Mouse (Mus musculus): ENCODE measurements around the gene Aspscr1. TPM values are rescaled to one million over a fixed set of nuclear protein-coding genes. Genes with fewer than 3 reads are reported as not detected.

Aspscr1 gene
- polyA plus RNA-seq, 1 experiment from 2014 or later = 123 TPM

DNA sequence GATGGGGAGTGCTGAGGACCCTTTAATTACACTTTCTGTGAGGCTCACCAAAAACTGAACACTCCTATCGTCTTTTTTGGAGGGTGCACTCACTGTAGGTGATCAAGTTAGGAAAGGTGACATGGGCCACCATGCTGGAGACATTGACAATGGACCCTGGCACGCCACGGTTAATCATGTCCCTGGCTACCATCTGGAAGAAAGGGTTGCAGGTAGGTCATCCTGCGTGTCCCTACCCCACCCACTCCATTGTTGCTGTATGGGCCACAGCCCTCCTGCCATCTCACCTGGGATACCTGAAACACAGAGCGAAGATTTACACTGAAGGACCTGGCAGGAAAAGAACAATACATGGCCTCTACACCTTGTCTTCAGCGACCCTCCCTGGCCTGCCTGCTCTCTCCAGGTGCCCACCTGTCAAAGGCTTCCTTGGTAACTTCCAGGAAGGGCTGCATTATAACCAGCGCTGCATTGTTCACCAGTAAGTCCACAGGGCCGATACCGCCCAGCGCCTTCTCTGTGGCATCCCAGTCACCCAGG lies 57.6 kb downstream of the Aspscr1 start:
- peaks cover 33% of the 10 kb centered on the region for H3K4me1 ChIP-seq
- H3K27me3 ChIP-seq = no peaks in the 10 kb centered on the region
- no peak overlapping the region for H3K9ac ChIP-seq
- H3K27ac ChIP-seq = no peak overlapping the region
- 88% methylated on average over 10 of the region's 10 CpGs for WGBS
- 0 out of 2 replicates have a peak, but pooled peaks cover 3% of the 10 kb centered on the region for H3K36me3 ChIP-seq
- H3K4me2 ChIP-seq = no peak overlapping the region
- ATAC-seq (ENCODE audit: insufficient number of reproducible peaks, insufficient read depth, low FRiP score, low TSS enrichment, low read depth) = no peak
- no peaks in the 10 kb centered on the region for H3K9me3 ChIP-seq
- H3K4me3 ChIP-seq = no peak overlapping the region

DNA sequence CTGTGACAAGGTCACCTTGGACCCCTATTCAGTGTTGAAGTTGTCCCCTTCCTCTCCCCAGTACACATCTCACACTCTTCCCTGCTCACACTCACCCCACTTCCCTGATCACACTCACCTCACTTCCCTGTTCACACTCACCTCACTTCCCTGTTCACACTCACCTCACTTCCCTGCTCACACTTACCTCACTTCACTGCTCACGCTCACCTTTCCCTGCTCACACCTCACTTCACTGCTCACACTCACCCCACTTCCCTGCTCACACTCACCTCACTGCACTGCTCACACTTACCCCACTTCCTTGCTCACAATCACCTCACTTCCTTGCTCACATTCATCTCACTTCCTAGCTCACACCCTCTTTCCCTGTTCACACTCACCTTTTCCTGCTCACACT lies 58.6 kb downstream of the Aspscr1 start:
- ATAC-seq (ENCODE audit: insufficient number of reproducible peaks, insufficient read depth, low FRiP score, low TSS enrichment, low read depth) = no peak
- no peak overlapping the region; the same call in 1 of the 2 replicates for H3K9ac ChIP-seq
- H3K4me2 ChIP-seq = peak overlapping the region; percentile 22; the same call in 1 of the 2 replicates
- WGBS = 92% methylated on average over 1 of the region's 1 CpGs
- H3K36me3 ChIP-seq = no peaks in the 10 kb centered on the region
- H3K27me3 ChIP-seq = no peaks in the 10 kb centered on the region
- peaks cover 30% of the 10 kb centered on the region for H3K4me1 ChIP-seq
- H3K4me3 ChIP-seq = no peak overlapping the region
- no peaks in the 10 kb centered on the region for H3K9me3 ChIP-seq
- peak overlapping the region; percentile 66; the same call in 1 of the 2 replicates for H3K27ac ChIP-seq

DNA sequence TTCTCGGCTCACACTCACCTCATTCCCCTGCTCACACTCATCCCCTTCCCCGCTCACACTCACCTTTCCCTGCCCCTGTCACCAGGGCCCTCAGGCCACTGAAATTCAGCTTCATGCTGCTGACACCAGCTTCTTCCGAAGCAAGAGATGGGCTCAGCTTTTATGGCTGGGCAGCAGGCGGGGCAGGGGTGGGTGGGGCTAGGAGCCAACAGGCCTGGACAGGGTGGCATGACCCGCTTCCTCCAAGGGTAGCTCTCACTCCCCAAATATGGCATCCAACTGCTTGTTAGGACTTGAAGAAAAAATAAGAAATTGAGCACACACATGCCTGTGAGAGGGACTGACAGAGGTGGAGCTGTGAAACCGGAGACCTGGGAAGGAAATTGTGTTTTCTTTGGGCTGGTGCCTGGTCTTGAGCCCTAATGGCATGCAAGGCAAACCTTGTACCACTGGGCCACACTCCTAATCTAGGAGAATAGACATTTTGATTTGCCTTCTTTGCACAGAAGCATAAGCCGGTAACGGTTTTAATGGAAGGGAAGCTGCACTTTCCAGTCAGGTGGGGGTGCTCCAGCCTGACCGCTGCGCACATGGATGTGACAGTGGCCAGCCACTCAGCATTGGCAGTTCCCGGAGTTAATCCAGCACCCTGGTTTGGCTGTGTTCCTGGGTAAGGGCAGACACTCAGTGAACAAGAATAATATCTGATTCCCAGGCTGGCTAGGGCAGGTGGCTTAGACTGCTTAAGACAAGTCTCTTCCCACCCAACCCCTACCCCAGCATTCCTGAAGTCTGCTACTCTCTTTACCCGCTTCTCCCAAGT lies 59.3 kb downstream of the Aspscr1 start, which contains the start of gene Cbr2:
Cbr2 (minus strand) TSS at position 257 of the 823 bp plus-strand sequence.
- no peak for ATAC-seq (ENCODE audit: insufficient number of reproducible peaks, insufficient read depth, low FRiP score, low TSS enrichment, low read depth)
- peaks cover 24% of the 10 kb centered on the region for H3K4me1 ChIP-seq
- 64% methylated on average over 12 of the region's 12 CpGs for WGBS
- peak within 1 kb of the TSS; percentile 66; the same call in 1 of the 2 replicates for H3K27ac ChIP-seq
- H3K4me3 ChIP-seq = no peak within 1 kb of the TSS
- H3K36me3 ChIP-seq = no peaks in the 10 kb centered on the region
- H3K27me3 ChIP-seq = no peaks in the 10 kb centered on the region
- no peak within 1 kb of the TSS; the same call in 1 of the 2 replicates for H3K9ac ChIP-seq
- peak within 1 kb of the TSS; percentile 22; the same call in 1 of the 2 replicates for H3K4me2 ChIP-seq
- H3K9me3 ChIP-seq = no peaks in the 10 kb centered on the region

DNA sequence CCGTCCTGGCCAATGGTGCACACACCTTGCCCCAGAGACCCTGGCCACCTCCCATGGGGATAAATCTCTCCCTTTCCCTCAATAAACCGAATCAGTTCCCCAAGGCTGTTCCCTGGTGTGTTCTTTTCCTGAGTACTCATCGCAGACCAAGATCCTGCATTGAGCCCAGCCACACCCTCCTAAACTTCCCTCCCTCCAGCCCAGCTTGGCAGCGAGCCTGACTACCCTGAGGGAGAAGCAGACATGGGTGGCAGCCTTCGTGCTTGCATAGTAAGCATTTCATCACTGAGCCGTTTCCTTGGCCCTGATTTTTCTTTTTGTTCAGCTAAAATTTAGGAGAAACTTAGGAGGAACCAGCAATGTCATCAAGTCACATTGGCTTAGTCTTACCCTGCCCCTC lies 60.7 kb downstream of the Aspscr1 start:
- Histone ChIP-seq H3K4me1 (peaks cover 24% of the 10 kb centered on the region), H3K9me3 (no peaks in the 10 kb centered on the region), H3K4me3 (no peak overlapping the region), H3K27ac (no peak overlapping the region), H3K27me3 (no peaks in the 10 kb centered on the region), H3K4me2 (no peak overlapping the region), H3K36me3 (no peaks in the 10 kb centered on the region), H3K9ac (no peak overlapping the region)
- WGBS = 44% methylated on average over 6 of the region's 6 CpGs
- no peak for ATAC-seq (ENCODE audit: insufficient number of reproducible peaks, insufficient read depth, low FRiP score, low TSS enrichment, low read depth)

DNA sequence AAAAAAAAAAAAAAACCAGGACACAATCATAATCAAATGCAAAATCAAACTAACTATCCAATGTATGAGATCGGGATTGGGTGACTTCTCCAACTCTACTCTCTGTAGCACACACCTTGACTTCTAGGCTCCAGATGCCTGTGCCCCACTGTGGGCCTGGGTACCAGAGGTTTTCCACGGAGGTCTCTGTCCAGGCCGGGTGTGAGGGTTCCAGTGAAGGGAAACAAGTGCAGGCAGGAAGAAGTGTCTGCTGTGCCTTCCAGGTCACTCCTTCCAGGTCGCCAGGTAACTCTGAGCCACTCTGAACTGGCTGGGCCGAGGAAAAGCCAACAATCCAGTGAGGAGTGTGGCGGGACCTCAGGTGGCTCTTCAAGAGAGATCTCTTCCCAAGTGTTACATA lies 63.7 kb downstream of the Aspscr1 start:
- H3K36me3 ChIP-seq = no peaks in the 10 kb centered on the region

DNA sequence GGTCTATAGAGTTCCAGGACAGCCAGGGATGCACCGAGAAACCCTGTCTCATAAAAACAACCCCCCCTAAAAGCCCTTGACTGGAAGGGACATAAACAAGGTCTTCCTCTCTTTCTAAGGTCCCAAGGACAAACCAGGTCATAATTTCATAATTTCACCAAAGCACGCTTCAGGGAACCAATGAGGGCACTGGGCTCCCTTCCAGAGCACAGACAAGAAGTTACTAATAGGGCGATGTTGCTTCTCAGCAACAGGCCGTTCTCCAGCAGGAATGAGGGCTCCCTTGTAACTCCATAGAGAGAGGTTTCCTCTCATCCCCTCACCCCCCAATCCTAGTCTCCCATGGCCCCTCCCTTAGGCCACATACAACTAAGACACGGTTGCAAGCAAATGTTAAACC lies 68.2 kb downstream of the Aspscr1 start:
- H3K4me2 ChIP-seq = no peak overlapping the region
- H3K27ac ChIP-seq = no peak overlapping the region
- H3K4me3 ChIP-seq = no peak overlapping the region
- H3K9ac ChIP-seq = no peak overlapping the region
- no peaks in the 10 kb centered on the region for H3K27me3 ChIP-seq
- no peaks in the 10 kb centered on the region for H3K9me3 ChIP-seq
- no peak for ATAC-seq (ENCODE audit: insufficient number of reproducible peaks, insufficient read depth, low FRiP score, low TSS enrichment, low read depth)
- 87% methylated on average over 5 of the region's 5 CpGs for WGBS
- no peaks in the 10 kb centered on the region for H3K4me1 ChIP-seq
- H3K36me3 ChIP-seq = no peaks in the 10 kb centered on the region

More for the DNA sequence above, 63.7 kb downstream of the Aspscr1 start:
- Histone ChIP-seq H3K4me1 (peaks cover 20% of the 10 kb centered on the region), H3K27ac (no peak overlapping the region), H3K4me2 (no peak overlapping the region), H3K9ac (no peak overlapping the region), H3K9me3 (no peaks in the 10 kb centered on the region), H3K4me3 (no peak overlapping the region), H3K27me3 (no peaks in the 10 kb centered on the region)
- 77% methylated on average over 6 of the region's 6 CpGs for WGBS
- ATAC-seq (ENCODE audit: insufficient number of reproducible peaks, insufficient read depth, low FRiP score, low TSS enrichment, low read depth) = no peak

DNA sequence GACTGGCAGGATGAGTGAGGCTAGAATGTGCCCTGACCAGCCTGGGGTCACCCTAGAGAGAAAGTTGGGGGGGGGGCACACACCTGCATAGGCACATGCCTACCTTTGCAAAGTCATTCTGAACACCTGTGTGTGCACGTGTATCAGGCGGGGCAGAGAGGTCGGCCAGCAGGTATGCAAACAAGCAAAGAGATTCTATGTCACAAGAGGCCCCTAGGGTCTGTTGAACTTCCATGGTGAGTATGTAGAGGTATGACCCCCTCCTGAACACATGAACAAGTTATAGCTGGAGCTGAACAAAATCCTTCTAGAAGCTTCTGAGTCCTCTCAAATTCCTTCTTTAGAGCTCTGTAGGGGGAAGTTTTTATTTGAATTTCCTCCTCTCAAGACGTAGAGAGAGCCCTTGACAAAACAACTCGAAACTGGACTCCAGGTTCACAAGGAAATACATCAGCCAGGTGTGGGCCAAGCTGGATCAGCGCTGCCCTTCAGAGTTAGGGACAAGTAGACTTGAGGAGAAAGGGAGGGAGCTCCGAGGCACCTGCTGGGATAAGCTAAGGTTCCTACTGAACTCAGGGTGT lies 71.4 kb downstream of the Aspscr1 start:
- no peaks in the 10 kb centered on the region for H3K27me3 ChIP-seq
- no peak overlapping the region for H3K9ac ChIP-seq
- no peak overlapping the region for H3K27ac ChIP-seq
- no peak overlapping the region for H3K4me3 ChIP-seq
- WGBS = 68% methylated on average over 7 of the region's 7 CpGs
- H3K36me3 ChIP-seq = no peaks in the 10 kb centered on the region
- no peaks in the 10 kb centered on the region for H3K9me3 ChIP-seq
- no peak overlapping the region for H3K4me2 ChIP-seq
- H3K4me1 ChIP-seq = no peaks in the 10 kb centered on the region
- ATAC-seq (ENCODE audit: insufficient number of reproducible peaks, insufficient read depth, low FRiP score, low TSS enrichment, low read depth) = no peak

DNA sequence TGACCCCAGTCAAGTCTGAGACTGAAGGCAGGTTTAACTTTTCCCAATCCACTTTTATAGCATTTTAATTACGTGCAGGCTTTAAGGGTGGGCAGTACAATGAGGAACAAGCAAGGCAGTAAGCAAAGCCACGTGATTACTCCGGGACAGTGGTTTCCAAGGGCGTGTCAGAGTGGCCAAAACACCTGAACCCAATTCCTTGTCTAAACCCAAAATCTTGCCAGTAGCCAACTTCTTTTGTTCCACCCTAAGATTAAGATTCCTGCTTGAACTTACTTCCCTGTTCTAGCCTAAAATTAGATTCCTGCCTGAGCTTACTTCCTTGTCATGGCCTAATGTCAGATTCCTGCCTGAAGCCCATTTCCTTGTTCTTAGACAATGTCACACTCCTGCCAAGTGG lies 75.2 kb downstream of the Aspscr1 start:
- WGBS = 66% methylated on average over 4 of the region's 4 CpGs
- Histone ChIP-seq H3K9me3 (no peaks in the 10 kb centered on the region), H3K9ac (no peak overlapping the region), H3K27ac (no peak overlapping the region), H3K4me1 (no peaks in the 10 kb centered on the region), H3K4me2 (no peak overlapping the region), H3K4me3 (no peak overlapping the region), H3K36me3 (no peaks in the 10 kb centered on the region), H3K27me3 (0 out of 2 replicates have a peak, but pooled peaks cover 3% of the 10 kb centered on the region)
- no peak for ATAC-seq (ENCODE audit: insufficient number of reproducible peaks, insufficient read depth, low FRiP score, low TSS enrichment, low read depth)

DNA sequence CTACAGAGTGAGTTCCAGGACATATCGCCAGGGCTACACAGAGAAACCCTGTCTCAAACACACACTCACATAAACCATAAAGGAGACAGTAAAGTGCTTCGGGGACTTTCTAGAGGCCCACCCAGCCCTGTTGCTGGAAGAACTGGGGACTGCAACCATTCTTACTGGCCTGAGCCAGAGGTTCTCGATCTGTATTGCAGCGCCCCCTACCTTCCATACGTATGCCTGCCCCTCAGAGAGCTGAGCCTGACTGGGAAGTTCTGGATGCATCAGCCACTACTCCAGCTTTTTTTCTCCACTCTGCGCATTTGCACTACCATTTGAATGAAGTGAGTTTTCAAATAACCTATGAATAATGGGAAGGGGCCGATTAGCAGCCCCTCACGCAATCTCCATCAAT lies 76.7 kb downstream of the Aspscr1 start:
- Histone ChIP-seq H3K27ac (no peak overlapping the region), H3K9ac (no peak overlapping the region), H3K4me3 (no peak overlapping the region), H3K36me3 (no peaks in the 10 kb centered on the region), H3K27me3 (0 out of 2 replicates have a peak, but pooled peaks cover 3% of the 10 kb centered on the region), H3K9me3 (no peaks in the 10 kb centered on the region), H3K4me2 (no peak overlapping the region), H3K4me1 (no peaks in the 10 kb centered on the region)
- WGBS = 59% methylated on average over 8 of the region's 8 CpGs
- no peak for ATAC-seq (ENCODE audit: insufficient number of reproducible peaks, insufficient read depth, low FRiP score, low TSS enrichment, low read depth)

DNA sequence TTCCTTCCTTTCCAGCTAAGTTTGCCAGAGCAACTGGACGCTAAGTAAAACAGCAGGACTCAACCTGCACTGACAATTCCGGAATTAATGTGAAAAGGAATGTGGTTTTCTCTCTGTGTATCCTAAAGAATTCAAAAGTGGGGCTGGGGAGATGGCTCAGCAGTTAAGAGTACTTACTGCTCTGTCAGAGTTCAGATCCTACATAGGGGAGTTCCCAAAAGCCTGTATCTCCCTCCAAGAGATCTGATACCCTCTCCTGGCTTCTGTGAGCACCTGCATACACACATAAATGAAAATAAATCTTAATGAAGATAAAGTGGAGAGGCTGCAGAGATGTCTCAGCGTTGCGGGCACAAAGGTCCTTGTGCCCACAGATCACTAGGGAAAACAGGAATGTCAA lies 78.8 kb downstream of the Aspscr1 start:
- no peaks in the 10 kb centered on the region for H3K4me1 ChIP-seq
- no peaks in the 10 kb centered on the region for H3K9me3 ChIP-seq
- 0 out of 2 replicates have a peak, but pooled peaks cover 3% of the 10 kb centered on the region for H3K27me3 ChIP-seq
- 68% methylated on average over 4 of the region's 4 CpGs for WGBS
- no peak overlapping the region for H3K9ac ChIP-seq
- no peak overlapping the region for H3K4me2 ChIP-seq
- ATAC-seq (ENCODE audit: insufficient number of reproducible peaks, insufficient read depth, low FRiP score, low TSS enrichment, low read depth) = no peak
- no peak overlapping the region for H3K4me3 ChIP-seq
- no peak overlapping the region for H3K27ac ChIP-seq
- H3K36me3 ChIP-seq = no peaks in the 10 kb centered on the region

Measured in embryonic facial prominence, embryonic 13.5 days (tissue).